Mouse (Mus musculus) thymus, postnatal 4 days (tissue): ENCODE data around the gene Prdm8.
A peak's percentile ranks its signal among the peaks of the same experiment; 100 is the strongest.

Experiments
- DNase-seq: peaks from one replicate; pipeline ENCODE4 v3.0.0; 2021

Prdm8 gene

DNA sequence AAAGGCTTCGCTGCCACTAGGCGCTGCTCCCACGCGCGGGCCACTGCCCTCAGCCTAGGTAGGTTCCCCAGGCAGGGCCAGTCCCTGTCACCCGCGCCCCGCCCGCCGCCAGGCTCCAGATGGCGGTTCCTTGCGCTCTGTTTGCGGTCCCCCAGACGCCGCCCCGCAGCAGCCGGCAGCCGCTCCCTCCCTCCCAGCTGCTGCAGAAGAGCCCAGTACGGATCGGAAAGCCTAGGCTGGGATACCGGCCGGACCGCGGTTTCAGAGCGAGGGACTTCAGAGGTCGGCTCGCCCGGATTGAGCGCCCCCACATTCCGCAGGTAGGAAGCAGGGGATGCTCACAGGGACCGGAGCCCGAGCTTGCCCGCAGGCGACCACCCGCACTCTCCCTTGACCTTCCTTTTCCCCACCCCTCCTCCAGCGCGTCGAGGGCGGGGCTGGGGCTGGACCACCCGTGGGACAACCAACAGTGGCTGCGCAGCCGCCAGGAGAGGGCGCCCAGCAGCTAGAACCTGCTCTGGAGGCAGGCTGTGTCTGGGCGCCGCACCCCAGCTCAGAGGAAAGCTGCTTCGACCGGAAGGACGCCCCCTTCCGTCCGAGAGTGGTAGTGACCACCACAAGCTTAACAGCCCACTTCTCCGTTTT is at the start of gene Prdm8:
TSS of gene Prdm8 (plus strand) at position 19 of the 645 bp plus-strand sequence.
- peak; percentile 86 for DNase-seq

DNA sequence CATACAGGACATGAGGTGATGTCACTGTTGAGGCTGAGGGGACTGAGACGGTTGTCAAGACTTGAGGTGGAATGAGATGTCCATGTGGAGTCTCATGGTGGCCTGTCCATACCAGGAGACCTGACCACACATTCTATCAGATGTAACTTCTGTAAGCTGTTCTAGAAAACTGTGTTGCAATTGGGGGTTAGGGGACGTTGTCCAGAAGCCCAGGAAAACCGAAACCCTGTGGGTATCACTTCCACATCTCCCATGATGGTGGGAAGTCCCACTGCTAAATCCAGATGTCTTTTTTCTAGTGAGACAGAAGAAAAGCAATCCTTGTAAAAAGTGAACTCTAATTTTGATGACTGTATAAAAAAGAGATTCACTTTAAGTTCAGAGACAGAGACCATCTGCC is 39.9 kb upstream of the Prdm8 start:
- DNase-seq = no peak

DNA sequence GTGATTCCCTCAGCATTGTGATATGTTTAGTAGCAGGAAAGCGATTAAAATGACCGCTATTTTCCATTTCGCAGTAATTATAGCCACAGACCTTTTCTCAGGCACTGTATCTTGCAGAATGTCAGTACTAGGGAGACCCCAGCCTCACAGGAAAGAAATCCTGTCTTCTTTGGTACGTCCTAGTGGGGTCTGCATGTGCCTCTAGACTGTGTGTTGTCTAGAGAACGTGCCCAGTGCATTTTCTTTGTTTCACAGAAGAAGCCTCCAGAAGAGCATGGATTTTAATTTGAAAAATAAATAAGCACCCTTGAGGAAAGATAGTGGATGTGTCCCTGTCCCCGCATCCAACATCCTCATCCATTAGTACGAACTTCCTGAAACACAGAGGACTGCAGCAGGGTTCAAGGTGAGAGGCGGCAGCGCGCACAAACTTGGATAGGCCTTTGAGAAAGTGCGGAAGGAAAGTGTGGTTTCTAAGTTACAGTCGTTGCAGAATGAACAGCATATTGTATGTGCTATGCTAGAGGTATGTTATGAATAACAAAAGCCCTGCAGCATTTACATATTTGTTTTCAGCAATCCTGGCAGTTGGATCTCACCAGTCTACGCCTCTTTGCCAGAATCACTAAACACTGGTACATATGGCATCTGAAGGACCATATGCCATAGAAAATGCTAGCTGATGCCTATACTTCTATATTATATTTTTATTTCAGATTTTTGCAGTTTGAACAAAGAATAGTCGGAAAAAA is 28.3 kb upstream of the Prdm8 start:
- no peak for DNase-seq

DNA sequence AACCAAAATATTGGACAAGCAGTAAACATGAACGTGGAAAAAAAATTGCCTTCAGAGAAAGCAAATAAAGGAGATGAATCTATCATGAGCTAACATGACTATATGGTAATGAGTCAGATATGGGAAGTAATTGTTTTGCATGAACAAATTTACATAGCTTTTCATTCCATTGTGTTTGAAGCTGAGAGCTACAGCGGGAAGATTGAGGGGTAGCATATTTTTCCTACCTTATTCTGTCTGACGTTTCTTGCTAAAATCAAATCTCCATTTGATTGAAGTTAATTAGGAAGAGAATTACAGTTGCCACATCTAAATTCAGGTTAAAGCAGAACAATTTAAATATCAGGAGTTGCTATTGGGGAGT is 27.7 kb upstream of the Prdm8 start:
- DNase-seq = no peak

DNA sequence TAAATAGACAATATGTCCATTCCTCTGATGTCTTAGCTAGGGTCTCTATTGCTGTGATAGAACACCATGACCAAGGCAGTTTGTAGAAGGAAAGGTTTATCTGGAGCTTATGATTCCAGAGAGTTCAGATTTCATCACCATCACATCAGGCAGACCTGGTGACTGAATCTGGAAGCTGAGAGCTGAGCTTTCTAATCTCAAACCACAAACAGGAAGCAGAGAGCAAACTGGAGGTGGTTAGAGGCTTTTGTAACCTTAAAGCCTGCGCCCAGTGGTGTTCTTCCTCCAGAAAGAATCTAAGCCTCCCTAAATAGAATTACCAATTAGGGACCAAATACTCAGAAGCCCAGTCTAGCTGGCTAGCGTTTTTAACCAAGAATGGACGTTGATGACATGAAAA is 20.1 kb upstream of the Prdm8 start:
- no peak for DNase-seq

DNA sequence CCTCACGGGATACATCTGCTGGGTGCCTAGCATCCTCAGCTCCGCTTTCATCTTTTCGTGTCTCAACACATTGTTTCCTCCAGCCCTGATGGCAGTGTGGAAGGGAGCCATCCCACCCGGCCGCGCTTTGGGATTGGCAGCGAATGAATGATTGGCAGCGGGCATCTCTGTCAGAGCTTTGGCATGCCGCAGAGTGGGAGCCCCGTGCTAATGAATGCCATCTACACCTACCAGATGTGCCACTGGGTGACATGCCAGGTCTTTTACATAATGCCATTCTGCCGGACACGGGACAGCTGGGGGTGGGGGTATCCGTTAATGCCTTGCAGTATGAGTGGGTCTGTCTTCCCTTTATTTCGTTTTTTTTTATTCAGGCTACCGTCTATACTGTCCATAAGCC is 882 bp upstream of the Prdm8 start:
- no peak for DNase-seq

DNA sequence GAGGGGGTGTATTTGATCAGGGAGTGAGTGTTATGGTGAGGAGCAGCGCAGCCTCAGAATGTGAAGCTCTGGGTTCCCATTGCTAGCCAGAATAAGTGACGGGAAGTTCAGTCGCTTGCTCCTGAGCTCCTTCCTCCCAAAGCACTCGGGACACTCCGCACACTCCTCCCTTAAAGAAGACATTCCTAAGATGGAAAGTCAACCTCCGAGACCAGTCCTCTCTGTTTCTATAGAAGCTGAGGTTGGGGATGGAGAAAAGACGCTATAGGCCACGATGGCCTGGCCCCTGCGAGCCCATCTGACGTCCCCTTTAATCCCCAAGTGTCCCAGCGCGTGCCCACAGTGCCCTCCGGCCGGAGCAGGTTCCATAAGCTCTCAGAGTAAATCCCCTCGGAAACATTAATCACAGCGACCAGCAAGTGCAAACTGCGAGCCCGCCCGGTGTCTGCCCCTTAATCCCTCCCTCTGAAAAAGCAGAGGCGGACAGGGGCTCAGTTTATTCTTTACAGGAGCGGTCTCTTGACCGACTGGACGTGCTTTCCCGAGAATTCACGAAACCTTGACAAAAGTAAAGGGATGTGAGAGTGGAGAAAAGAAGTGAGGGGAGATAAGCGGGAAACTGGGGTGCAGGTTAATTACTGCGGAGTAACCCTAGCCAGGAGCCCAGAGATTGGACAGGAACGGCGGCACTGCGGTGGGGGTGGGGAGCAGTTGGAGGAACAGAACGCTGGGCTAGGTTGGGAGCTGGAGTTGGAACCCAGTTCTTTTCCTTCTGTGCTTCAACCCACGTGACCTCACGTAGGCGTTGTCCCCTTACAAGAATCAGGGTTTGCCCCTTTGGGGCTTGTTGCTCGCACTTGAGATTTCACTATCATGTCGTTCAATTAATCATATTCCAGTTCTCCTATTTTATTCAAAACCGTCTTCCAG is 1.6 kb downstream of the Prdm8 start:
- DNase-seq = no peak

DNA sequence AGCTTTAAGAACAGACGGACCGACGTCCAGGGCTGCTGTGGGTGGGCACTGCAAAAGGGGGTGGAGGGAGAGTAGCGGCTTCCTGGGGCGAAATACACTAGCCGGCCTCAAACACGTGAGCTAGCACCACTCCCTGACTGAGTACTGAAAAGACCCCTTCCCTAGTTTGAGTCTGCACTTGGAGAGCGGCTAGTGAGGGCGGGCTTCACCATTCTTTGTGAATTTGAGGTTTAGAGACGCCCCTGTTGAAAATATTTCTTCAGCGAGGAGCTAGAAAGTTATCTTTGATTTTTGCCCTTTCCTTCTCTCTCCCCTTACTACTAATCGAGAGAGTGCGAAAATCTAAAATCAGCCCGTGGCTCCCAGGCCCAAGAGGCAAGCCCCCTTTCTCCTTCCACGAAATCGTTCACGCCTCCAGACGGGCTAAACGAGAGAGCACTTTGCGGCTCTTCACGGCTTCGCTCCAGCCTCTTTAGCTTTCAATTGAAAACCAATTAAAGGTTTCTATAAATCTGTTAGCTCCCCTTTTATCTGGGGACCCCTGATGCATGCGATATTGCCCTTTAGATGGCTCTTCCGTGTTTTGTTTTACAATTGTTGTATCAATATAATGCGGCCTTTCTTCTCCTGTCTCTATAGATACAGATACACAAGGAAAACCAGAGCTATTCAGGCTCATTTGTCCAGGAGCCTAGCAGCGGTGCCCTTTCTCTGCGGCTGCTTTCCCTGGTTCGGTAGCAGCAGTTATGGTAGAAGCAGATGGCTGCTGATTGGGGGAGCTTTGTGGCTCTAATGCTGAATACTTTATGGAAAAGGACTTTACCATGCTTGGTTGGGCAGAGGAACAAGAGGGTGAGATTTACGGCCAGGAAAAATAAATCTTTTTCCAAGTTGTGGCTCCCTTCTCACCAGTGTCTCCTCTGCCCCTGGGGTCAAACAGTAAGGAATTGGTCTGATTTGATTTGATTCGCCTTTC is 2.7 kb downstream of the Prdm8 start:
- DNase-seq = no peak

DNA sequence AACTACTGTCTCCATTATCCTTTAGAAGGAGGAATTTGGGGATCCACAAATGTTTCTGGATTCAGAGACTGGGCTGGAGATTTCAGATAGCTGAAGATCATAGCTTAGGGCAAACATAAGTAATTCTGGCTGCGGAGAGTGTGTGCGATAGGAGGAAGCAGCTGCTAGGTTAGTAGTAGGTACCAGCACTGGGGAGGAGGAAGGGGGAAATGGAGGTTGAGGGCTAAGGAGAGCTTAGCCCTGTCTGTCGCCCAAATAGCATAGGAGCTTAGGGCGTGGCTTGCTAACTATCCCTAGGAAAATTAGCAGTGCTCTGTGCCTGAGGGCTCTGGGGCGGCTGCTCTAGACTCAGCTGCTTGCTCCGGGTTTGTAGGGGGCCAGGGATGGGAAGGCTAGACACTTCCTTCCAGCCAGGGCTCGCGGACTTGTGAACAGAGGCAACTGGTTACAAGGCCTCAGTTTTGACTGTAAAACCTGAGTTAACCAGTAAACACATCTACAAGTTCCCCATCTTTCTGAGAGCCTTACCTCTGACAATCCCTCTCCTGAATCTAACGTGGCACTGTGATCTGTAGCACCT is 4.7 kb downstream of the Prdm8 start:
- DNase-seq = no peak

DNA sequence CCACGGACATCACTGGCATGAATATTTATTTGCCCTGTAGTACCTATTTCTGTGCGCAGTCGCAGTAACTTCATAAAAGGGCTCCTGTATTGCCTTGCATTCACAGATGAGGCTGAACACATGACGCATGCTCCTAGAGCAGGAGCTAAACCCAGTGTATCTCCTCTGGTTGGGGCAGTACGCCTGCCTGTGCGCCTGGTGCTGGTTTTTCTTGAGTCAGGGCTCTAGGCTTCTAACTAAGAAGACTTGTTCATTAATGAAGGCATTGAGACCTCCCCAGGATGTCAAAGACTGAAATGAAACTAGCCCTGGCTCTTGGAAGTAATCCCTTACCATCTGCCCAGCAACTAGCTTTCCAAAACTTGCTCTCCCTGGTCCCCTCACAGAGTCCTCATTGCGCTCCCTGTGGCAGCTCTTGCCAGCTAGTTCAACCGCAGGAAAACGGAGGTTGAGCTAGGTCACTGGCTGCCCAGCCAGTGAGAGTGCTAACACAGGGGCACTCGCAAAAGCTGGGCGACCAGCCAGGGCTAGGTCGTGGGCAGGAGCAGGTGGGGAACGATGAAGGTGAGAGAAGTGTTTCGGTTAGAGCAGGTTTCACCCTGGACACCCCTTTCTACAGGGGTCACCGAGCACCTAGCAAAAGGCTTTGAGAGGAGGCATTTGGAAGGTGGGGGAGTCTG is 5.6 kb downstream of the Prdm8 start:
- no peak for DNase-seq

DNA sequence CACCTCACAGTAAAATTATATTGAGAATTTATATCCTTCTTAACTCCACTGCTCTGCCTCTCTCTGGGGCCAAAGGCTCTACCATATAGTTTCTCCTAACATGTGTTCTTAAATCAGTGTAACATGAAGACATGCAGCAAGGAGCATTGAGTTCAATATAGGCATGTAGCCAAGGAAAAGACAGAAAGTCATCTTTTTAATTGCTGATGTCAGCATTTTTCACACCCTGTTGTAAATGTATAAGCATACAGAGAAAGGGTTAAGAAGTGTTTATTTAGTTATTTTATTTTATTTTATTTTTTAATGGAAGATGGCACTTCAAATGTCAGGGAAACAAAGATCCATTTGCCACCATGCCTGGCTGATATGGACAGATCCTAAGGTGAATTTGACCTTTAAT is 6.7 kb downstream of the Prdm8 start:
- DNase-seq = no peak

DNA sequence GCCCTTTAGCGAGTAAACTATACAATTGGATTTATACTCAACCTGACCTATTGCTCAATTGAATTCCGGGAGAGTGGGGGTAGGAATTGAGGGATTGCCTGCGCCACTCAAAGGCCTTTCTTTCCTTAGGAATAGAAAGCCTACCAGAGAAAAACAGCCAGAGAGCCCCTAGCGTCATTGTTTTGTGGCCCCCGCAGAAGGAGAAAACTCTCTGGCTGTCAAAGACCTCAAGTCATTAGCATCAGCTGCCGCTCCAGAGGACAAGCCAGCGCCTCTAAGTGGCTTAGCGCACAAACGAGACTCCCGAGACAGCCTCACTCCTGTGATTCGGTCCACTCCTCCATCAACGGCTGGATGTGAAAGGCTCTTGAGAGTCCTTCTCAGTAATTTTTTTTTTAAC is 12.6 kb downstream of the Prdm8 start:
- no peak for DNase-seq

DNA sequence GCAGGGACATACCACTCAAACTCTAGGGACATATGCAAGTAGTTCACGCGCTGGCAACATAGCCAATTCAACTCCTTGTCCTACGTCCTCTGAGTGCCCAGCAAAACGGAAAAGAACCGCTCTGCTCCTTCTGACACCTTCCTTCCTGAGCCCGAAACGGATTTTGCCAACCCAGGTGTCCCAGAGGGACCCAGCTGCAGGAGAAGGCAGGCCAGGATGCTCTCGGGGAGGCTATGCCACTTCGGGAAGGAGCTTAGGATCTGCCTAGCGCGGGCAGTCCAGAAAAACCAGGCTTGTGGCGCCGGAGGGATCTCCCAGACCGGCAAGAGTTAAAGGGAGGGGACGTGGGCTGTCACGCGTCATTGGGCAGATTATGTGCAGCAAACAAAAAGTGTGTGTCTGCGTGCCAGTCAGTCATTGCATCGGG is 13.5 kb downstream of the Prdm8 start:
- DNase-seq = no peak

DNA sequence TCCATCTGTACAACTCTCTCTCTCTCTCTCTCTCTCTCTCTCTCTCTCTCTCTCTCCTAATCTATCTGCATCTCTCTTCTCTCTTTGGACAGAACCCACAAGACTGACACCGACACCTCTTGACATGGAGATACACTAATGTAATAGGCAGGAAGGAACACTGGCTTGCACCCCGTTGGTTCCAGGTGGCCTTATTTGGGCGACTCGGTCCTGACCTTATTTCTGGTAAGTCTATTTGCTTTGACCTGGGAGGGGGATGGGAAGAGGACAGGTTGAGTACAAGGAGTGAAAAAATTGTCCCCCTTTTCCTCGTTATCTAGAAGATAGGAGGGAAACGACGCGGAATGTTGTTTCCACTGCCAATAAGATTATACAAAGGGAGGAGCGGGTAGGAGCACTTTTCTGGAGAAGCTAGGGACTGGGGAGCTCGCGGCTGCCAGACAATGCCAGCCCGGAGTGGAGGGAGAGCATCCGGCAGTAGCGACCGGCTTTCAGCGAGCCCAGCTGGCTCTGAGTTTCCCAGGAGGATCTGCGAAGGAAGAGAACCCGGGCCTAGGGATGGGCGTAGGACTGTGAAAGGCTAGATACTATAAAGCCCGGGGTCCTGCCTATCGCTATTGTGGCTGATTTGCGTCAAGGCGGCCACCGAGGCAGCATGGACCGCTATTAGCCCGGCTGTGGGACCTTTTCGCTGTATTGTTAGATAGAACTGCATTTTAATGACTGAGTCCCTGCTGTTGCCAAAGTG is 14.1 kb downstream of the Prdm8 start:
- DNase-seq = no peak

DNA sequence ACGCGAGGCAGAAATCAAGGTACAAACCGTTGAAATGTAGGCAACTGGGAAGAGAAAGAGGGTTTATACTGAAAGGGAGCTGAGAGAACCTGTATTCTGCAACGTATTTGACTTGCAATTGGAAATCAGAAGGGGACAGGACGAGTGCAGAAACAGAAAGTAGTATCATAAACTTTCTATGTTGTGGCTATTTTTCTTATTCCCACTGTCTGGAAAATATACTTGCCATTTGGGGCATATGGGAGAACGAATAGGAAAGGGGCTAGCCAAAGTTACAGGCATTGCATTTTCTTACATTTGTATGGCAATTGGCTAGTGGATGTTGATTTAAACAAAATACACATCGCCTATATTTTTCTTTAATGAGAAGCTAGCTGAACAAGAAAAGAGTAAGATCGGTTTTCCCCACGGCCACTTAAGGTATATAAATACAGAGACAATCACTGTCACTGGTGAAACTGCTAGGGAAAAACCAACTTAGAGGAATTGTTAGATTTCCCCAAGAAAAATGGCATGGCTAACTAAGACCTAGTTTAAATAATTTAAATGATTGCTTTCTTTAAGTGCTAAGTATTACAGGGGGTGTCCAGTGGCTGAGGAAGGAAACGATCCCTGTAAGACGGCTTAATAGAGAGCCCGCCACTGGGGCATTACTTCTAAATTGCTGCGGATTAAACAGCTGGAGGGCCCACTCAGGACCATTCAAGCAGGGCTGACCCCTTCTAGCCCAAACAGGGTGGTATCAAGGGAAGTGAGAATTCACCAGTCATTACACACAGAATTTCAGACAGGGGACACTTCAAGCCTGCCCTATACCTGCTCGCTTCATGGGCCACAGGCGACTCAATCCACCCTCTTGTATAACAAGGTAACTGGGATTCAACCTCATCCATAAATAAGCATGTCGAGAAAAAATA is 14.9 kb downstream of the Prdm8 start:
- no peak for DNase-seq

DNA sequence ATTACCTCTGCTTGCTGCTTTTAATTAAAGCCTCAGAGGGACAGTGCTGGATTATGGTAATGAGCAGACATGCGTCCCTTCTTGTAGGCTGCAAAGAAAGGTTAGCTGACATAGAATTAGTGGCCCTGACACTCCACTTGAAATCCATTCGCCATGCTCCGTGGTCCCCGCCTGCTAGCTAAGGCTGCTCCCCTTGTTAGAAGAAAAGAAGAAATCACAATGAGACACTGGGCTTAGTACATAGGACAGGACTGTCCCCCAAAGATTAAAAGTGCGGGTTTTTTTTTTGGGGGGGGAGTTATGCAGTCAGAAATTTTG is 15.6 kb downstream of the Prdm8 start:
- DNase-seq = no peak

DNA sequence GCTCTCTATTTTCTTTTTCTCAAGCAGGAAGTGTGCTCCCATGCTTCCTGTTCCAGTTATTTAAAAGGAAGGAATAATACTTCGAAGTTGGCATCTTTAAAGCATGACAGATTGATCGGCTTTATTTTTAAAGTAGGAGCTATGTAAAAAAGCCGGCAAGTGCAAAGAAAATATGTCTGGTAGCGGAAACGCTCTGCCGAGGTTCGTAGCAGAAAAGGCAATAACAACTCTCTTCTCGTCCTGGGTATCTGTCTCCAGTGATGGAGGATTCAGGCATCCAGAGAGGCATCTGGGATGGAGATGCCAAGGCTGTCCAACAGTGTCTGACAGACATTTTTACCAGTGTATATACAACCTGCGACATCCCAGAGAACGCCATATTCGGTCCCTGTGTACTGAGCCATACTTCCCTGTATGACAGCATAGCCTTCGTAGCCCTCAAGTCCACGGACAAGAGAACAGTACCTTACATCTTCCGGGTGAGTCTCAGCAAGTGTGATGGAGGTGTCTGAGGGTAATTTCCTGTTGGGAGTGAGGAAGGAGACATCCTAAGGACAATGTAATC is 16.1 kb downstream of the Prdm8 start:
- DNase-seq = no peak

DNA sequence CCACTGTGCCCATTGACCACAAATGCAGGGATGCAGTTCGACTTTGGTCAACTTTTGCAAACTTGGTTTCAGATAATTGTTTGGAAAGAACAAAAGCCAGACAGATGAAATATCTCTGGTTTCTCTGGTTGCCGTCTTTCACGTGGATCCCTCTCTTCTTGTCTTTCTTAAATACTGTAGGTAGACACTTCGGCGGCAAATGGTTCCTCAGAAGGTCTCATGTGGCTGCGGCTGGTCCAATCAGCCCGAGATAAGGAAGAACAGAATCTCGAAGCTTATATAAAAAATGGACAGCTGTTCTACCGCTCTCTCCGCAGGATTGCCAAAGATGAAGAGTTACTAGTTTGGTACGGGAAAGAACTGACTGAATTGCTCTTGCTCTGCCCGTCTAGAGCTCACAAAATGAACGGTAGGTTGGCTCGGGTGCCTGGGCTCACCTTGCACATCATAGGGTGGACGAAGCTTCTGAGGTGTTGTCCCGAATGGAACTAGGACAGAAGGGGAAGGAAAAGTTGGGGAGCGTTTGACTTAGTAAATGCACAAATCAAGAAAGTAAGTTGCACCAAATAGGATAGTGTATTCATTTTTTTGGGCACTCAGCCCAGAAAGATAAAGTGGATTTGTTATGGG is 17.4 kb downstream of the Prdm8 start:
- no peak for DNase-seq
